Mouse (Mus musculus): ENCODE measurements around the gene Chrne.
A peak's percentile ranks its signal among the peaks of the same experiment; 100 is the strongest.

DNA sequence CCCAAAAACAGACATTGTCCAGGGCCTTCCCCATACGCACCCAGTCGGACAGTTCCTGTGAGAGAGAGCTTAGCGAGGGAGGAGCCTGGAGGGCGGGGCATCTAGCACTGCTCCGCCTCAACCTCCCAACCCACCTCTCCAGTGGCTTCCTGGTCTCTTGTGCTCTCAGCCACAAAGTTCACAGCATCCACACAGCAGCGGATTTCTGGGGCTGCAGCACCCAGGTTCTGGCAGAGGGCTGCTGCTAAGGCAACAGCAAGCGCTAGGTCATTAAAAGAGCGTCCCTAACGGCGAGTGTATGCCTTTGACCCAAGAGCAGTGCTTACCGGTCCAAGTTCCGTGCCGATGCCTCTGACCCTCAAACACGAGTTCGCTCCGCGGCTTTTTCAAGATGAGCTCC is 3.9 kb downstream of the Chrne start:
- TF ChIP-seq POLR2A (IDR thresholded peaks at IDR 0.05; ENCODE audit: low read depth, low read length), result peak; percentile 33
- no peak for TF ChIP-seq CTCF (IDR thresholded peaks at IDR 0.05; ENCODE audit: extremely low read depth, insufficient read depth, insufficient read length, insufficient replicate concordance)

Data from spleen, adult 2 months (tissue).